Mouse (Mus musculus) MEL (cell line): Measurements from ENCODE around the gene Atxn2.

Experiments
- CTCF ChIP-seq, 3 experiments: IDR thresholded peaks in 2 of 3; conservative IDR thresholded peaks in 1 of 3; 2 replicates each; pipeline ENCODE4 v1.5.1; 2011 to 2012; ENCODE audit warnings: low read length in 3 of 3, low read depth in 2 of 3, mild to moderate bottlenecking in 2 of 3, improper control_type of control experiment in 1 of 3, inconsistent platforms in 1 of 3, mixed read lengths in 1 of 3, moderate library complexity in 1 of 3; ENCODE audit not compliant: control insufficient read depth in 1 of 3, insufficient read depth in 1 of 3, poor library complexity in 1 of 3, severe bottlenecking in 1 of 3
- ETS1 ChIP-seq: IDR thresholded peaks from 2 replicates; pipeline ENCODE4 v1.6.1; 2012; ENCODE audit warnings: low read depth, mild to moderate bottlenecking, inconsistent platforms, low read length, improper control_type of control experiment, moderate library complexity
- GABPA ChIP-seq: IDR thresholded peaks from 2 replicates; pipeline ENCODE4 v1.6.1; 2012; ENCODE audit warnings: low read depth, mild to moderate bottlenecking, inconsistent platforms, low read length, improper control_type of control experiment, moderate library complexity
- JUND ChIP-seq: IDR thresholded peaks from 2 replicates; pipeline ENCODE4 v1.6.1; 2011; ENCODE audit warnings: low read depth, mild to moderate bottlenecking, improper control_type of control experiment, low read length
- MAX ChIP-seq: IDR thresholded peaks from 2 replicates; pipeline ENCODE4 v1.6.1; 2011; ENCODE audit warnings: low read length, improper control_type of control experiment
- MEF2A ChIP-seq: IDR thresholded peaks from 2 replicates; pipeline ENCODE4 v1.6.1; 2014; ENCODE audit warnings: low read depth, mild to moderate bottlenecking, inconsistent platforms, low read length, improper control_type of control experiment; ENCODE audit not compliant: poor library complexity, insufficient replicate concordance, severe bottlenecking; ENCODE audit errors: extremely low read depth
- POLR2A ChIP-seq, 2 experiments: IDR thresholded peaks; 2 replicates each; pipeline ENCODE4 v1.6.1; 2011 to 2012; ENCODE audit warnings: low read length in 2 of 2, mild to moderate bottlenecking in 2 of 2, control low read depth in 1 of 2, improper control_type of control experiment in 1 of 2, low read depth in 1 of 2, moderate library complexity in 1 of 2; ENCODE audit not compliant: control insufficient read depth in 1 of 2, insufficient read depth in 1 of 2, poor library complexity in 1 of 2
- TAL1 ChIP-seq: IDR thresholded peaks from 2 replicates; pipeline ENCODE4 v1.6.1; 2012; ENCODE audit warnings: mild to moderate bottlenecking, inconsistent platforms, low read length, moderate library complexity, mixed read lengths
- ZKSCAN1 ChIP-seq: IDR thresholded peaks from 2 replicates; pipeline ENCODE4 v1.6.1; 2012; ENCODE audit warnings: low read depth, mild to moderate bottlenecking, inconsistent platforms, low read length, improper control_type of control experiment, moderate library complexity

GRCm38 (mm10) chr5:121828491-121829432, 117.6 kb downstream of the Atxn2 start:
- no peak for TF ChIP-seq CTCF (IDR thresholded peaks at IDR 0.05 in 2 of 3, conservative IDR thresholded peaks at IDR 0.05 in 1 of 3; ENCODE audit: control insufficient read depth in 1 of 3, insufficient read depth in 1 of 3, low read depth in 2 of 3, low read length in 3 of 3, poor library complexity in 1 of 3, severe bottlenecking in 1 of 3)
- no peak for TF ChIP-seq ETS1
- TF ChIP-seq MAX = no peak
- TF ChIP-seq MEF2A = no peak
- no peak for TF ChIP-seq POLR2A (IDR thresholded peaks at IDR 0.05; ENCODE audit: control insufficient read depth in 1 of 2, insufficient read depth in 1 of 2, low read depth in 1 of 2, low read length in 2 of 2, poor library complexity in 1 of 2)
- no peak for TF ChIP-seq ZKSCAN1
- TF ChIP-seq GABPA = no peak
- TF ChIP-seq TAL1 = no peak
- no peak for TF ChIP-seq JUND
